Mouse (Mus musculus): Measurements from ENCODE around the gene Rtl8c. TPM values are rescaled to one million over a fixed set of nuclear protein-coding genes. Genes with fewer than 3 reads are reported as not detected.
A peak's percentile ranks its signal among the peaks of the same experiment; 100 is the strongest.
"Not testable (repeated sequence)": the region's sequence is repeated elsewhere in the genome, so short reads cannot be mapped to it uniquely, and the experiment has no call there.

Gene Rtl8c
- polyA plus RNA-seq, 2 experiments, result 1.2 to 1.9 TPM

- H3K4me2 ChIP-seq (ENCODE audit: low read depth), result peak overlapping the region; percentile 38
- H3K36me3 ChIP-seq (replicated peaks; ENCODE audit: control insufficient read depth, insufficient read depth, low read depth), result no peaks in the 10 kb centered on the region
- H3K4me1 ChIP-seq (replicated peaks; ENCODE audit: control insufficient read depth in 2 of 2, insufficient read depth in 2 of 2, low read length in 1 of 2), result no peaks in the 10 kb centered on the region
- no peak for ATAC-seq (ENCODE audit: insufficient read depth)
- DNase-seq (ENCODE audit: low read depth in 3 of 3, low spot score in 3 of 3), result no peak
- H3K4me3 ChIP-seq (ENCODE audit: insufficient read depth in 1 of 2, low read depth in 2 of 2, low read length in 2 of 2), result peak overlapping the region; percentile 21 to 48; a peak in 2 of 4 replicates
- no peak for TF ChIP-seq EP300 (IDR thresholded peaks at IDR 0.05; ENCODE audit: low read depth)
- no peak for TF ChIP-seq CTCF (IDR thresholded peaks at IDR 0.05; ENCODE audit: low read depth)
- no peak overlapping the region for H3K9ac ChIP-seq (replicated peaks)
- WGBS (ENCODE audit: insufficient replicate concordance), result 19% methylated on average over 17 of the region's 18 CpGs
- H3K27ac ChIP-seq, result no peak overlapping the region
- H3K27me3 ChIP-seq (ENCODE audit: control insufficient read depth, insufficient read depth, low read length), result no peaks in the 10 kb centered on the region
- no peaks in the 10 kb centered on the region for H3K9me3 ChIP-seq (ENCODE audit: control insufficient read depth, low read length)
Observed at GRCm38 (mm10) chrX:53608122-53608813, 436 bp downstream of the Rtl8c start.

GRCm38 (mm10) chrX:53608879-53609278 lies 1.0 kb downstream of the Rtl8c start, which contains the start of gene Gm14597:
TSS of gene Gm14597 (minus strand) at chrX:53608979.
- H3K9me3 ChIP-seq (ENCODE audit: control insufficient read depth, low read length); H3K27ac ChIP-seq; DNase-seq (ENCODE audit: low read depth in 3 of 3, low spot score in 3 of 3); H3K4me1 ChIP-seq (replicated peaks; ENCODE audit: control insufficient read depth in 2 of 2, insufficient read depth in 2 of 2, low read length in 1 of 2); H3K9ac ChIP-seq (replicated peaks); ATAC-seq (ENCODE audit: insufficient read depth); H3K36me3 ChIP-seq (replicated peaks; ENCODE audit: control insufficient read depth, insufficient read depth, low read depth); H3K27me3 ChIP-seq (ENCODE audit: control insufficient read depth, insufficient read depth, low read length): not testable (repeated sequence)
- H3K4me3 ChIP-seq (ENCODE audit: insufficient read depth in 1 of 2, low read depth in 2 of 2, low read length in 2 of 2), result peak within 1 kb of the TSS; percentile 21 to 48; a peak in 2 of 4 replicates
- WGBS (ENCODE audit: insufficient replicate concordance), result 58% methylated on average over 3 of the region's 4 CpGs
- H3K4me2 ChIP-seq (ENCODE audit: low read depth), result peak within 1 kb of the TSS; percentile 38

- Histone ChIP-seq H3K27me3 (ENCODE audit: control insufficient read depth, insufficient read depth, low read length) (no peaks in the 10 kb centered on the region), H3K27ac (no peak overlapping the region), H3K4me2 (ENCODE audit: low read depth) (no peak overlapping the region), H3K4me3 (ENCODE audit: insufficient read depth in 1 of 2, low read depth in 2 of 2, low read length in 2 of 2) (no peak overlapping the region), H3K36me3 (replicated peaks; ENCODE audit: control insufficient read depth, insufficient read depth, low read depth) (no peaks in the 10 kb centered on the region), H3K9ac (replicated peaks) (no peak overlapping the region), H3K4me1 (replicated peaks; ENCODE audit: control insufficient read depth in 2 of 2, insufficient read depth in 2 of 2, low read length in 1 of 2) (no peaks in the 10 kb centered on the region), H3K9me3 (ENCODE audit: control insufficient read depth, low read length) (no peaks in the 10 kb centered on the region)
- 0% methylated on average over 3 of the region's 3 CpGs for WGBS (ENCODE audit: insufficient replicate concordance)
- ATAC-seq (ENCODE audit: insufficient read depth) (no peak), DNase-seq (ENCODE audit: low read depth in 3 of 3, low spot score in 3 of 3) (peak in 2 of 3 experiments; percentile 1 to 5)
- TF ChIP-seq EP300 (IDR thresholded peaks at IDR 0.05; ENCODE audit: low read depth) (no peak), CTCF (IDR thresholded peaks at IDR 0.05; ENCODE audit: low read depth) (peak; percentile 59)
Observed at GRCm38 (mm10) chrX:53610571-53610970, 2.7 kb downstream of the Rtl8c start.

- H3K36me3 ChIP-seq (replicated peaks; ENCODE audit: control insufficient read depth, insufficient read depth, low read depth); H3K4me1 ChIP-seq (replicated peaks; ENCODE audit: control insufficient read depth in 2 of 2, insufficient read depth in 2 of 2, low read length in 1 of 2); H3K4me3 ChIP-seq (ENCODE audit: insufficient read depth in 1 of 2, low read depth in 2 of 2, low read length in 2 of 2); ATAC-seq (ENCODE audit: insufficient read depth); H3K9ac ChIP-seq (replicated peaks); H3K4me2 ChIP-seq (ENCODE audit: low read depth); DNase-seq (ENCODE audit: low read depth in 3 of 3, low spot score in 3 of 3); H3K27ac ChIP-seq; H3K27me3 ChIP-seq (ENCODE audit: control insufficient read depth, insufficient read depth, low read length); H3K9me3 ChIP-seq (ENCODE audit: control insufficient read depth, low read length): not testable (repeated sequence)
Observed at GRCm38 (mm10) chrX:53611395-53611794, 3.6 kb downstream of the Rtl8c start.

GRCm38 (mm10) chrX:53638107-53638506 lies 30.3 kb downstream of the Rtl8c start:
- not testable (repeated sequence) for H3K36me3 ChIP-seq (replicated peaks; ENCODE audit: control insufficient read depth, insufficient read depth, low read depth); H3K4me3 ChIP-seq (ENCODE audit: insufficient read depth in 1 of 2, low read depth in 2 of 2, low read length in 2 of 2); H3K4me1 ChIP-seq (replicated peaks; ENCODE audit: control insufficient read depth in 2 of 2, insufficient read depth in 2 of 2, low read length in 1 of 2); ATAC-seq (ENCODE audit: insufficient read depth); H3K27me3 ChIP-seq (ENCODE audit: control insufficient read depth, insufficient read depth, low read length); H3K9ac ChIP-seq (replicated peaks); H3K4me2 ChIP-seq (ENCODE audit: low read depth); DNase-seq (ENCODE audit: low read depth in 3 of 3, low spot score in 3 of 3); H3K9me3 ChIP-seq (ENCODE audit: control insufficient read depth, low read length); H3K27ac ChIP-seq
- 30% methylated on average over 3 of the region's 3 CpGs for WGBS (ENCODE audit: insufficient replicate concordance)

GRCm38 (mm10) chrX:53642604-53642979 lies 34.8 kb downstream of the Rtl8c start:
- H3K4me2 ChIP-seq (ENCODE audit: low read depth); H3K27me3 ChIP-seq (ENCODE audit: control insufficient read depth, insufficient read depth, low read length); H3K27ac ChIP-seq; H3K4me1 ChIP-seq (replicated peaks; ENCODE audit: control insufficient read depth in 2 of 2, insufficient read depth in 2 of 2, low read length in 1 of 2); H3K36me3 ChIP-seq (replicated peaks; ENCODE audit: control insufficient read depth, insufficient read depth, low read depth); H3K4me3 ChIP-seq (ENCODE audit: insufficient read depth in 1 of 2, low read depth in 2 of 2, low read length in 2 of 2); H3K9ac ChIP-seq (replicated peaks); DNase-seq (ENCODE audit: low read depth in 3 of 3, low spot score in 3 of 3); H3K9me3 ChIP-seq (ENCODE audit: control insufficient read depth, low read length); ATAC-seq (ENCODE audit: insufficient read depth): not testable (repeated sequence)
- 48% methylated on average over 3 of the region's 4 CpGs for WGBS (ENCODE audit: insufficient replicate concordance)

- Histone ChIP-seq H3K4me3 (ENCODE audit: insufficient read depth in 1 of 2, low read depth in 2 of 2, low read length in 2 of 2) (peak within 1 kb of the TSS in 1 of 2 experiments; percentile 26; a peak in 1 of 4 replicates), H3K4me2 (ENCODE audit: low read depth) (peak within 1 kb of the TSS; percentile 37; the same call in 1 of the 2 replicates)
- not testable (repeated sequence) for H3K4me1 ChIP-seq (replicated peaks; ENCODE audit: control insufficient read depth in 2 of 2, insufficient read depth in 2 of 2, low read length in 1 of 2); H3K9me3 ChIP-seq (ENCODE audit: control insufficient read depth, low read length); H3K27me3 ChIP-seq (ENCODE audit: control insufficient read depth, insufficient read depth, low read length); H3K27ac ChIP-seq; H3K36me3 ChIP-seq (replicated peaks; ENCODE audit: control insufficient read depth, insufficient read depth, low read depth); H3K9ac ChIP-seq (replicated peaks)
- WGBS (ENCODE audit: insufficient replicate concordance), result 10% methylated on average over 12 of the region's 50 CpGs
- ATAC-seq (ENCODE audit: insufficient read depth) (peak; percentile 67), DNase-seq (ENCODE audit: low read depth in 3 of 3, low spot score in 3 of 3) (peak; percentile 25 to 28 (median 27))
Observed at GRCm38 (mm10) chrX:53642980-53643961, 35.4 kb downstream of the Rtl8c start, which contains the start of gene Rtl8a. TSS of gene Rtl8a (minus strand) at chrX:53643682.
